18 mouse cellular contexts compared by ENCODE assay signal in the genomic region with DNA sequence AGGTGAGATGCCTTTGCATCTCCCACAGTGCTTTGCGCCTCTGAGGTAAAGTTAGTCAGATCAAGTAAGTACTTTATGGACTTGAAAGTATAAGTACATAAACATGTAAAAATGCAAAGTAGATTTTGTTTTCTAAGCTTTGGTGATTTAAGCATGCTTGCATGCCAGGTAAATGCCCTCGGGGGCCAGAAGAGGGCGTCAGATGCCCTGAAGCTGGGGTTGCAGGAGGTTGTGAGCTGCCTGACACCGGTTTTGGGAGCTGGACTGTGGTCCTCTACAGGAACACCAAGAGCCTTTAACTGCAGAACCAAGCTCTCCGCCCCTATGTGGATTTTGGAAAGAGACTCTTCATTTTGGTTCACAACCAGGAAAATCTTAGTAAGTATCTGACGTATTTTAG.
DNase-seq lines count a peak whose midpoint lies in the region; ATAC-seq and TF ChIP-seq lines count a peak whose summit lies in the region.
"Had no signal": no experiment of that assay in that cellular context is flagged by ENCODE, and none has a peak within 500 bp of the region (broad histone marks: within the 10 kb centered on the region; RNA-seq: fewer than 3 reads in every experiment).

No protein-coding gene starts in this region.

- TF ChIP-seq CTCF in kidney, postnatal 0 days (IDR thresholded peaks at IDR 0.05; ENCODE audit: low read depth): peak; percentile 30; the same call in 1 of the 2 replicates

- 83% methylated on average over 6 of the region's 6 CpGs for WGBS in embryonic facial prominence, embryonic 15.5 days
- WGBS in embryonic facial prominence, embryonic 10.5 days: 89% methylated on average over 6 of the region's 6 CpGs
- WGBS in kidney, postnatal 0 days: 92% methylated on average over 6 of the region's 6 CpGs
- WGBS in kidney, embryonic 15.5 days: 87% methylated on average over 6 of the region's 6 CpGs
- WGBS in midbrain, embryonic 10.5 days: 92% methylated on average over 6 of the region's 6 CpGs
- WGBS in midbrain, embryonic 14.5 days: 93% methylated on average over 6 of the region's 6 CpGs

- no peaks in the 10 kb centered on the region for H3K27me3 ChIP-seq in embryonic facial prominence, embryonic 15.5 days
- H3K27me3 ChIP-seq in embryonic facial prominence, embryonic 10.5 days (replicated peaks; ENCODE audit: low read depth, poor library complexity, severe bottlenecking): no peaks in the 10 kb centered on the region
- H3K27me3 ChIP-seq in kidney, postnatal 0 days (ENCODE audit: insufficient read depth, low read length): no peaks in the 10 kb centered on the region
- H3K27me3 ChIP-seq in kidney, embryonic 15.5 days: no peaks in the 10 kb centered on the region
- H3K27me3 ChIP-seq in midbrain, embryonic 10.5 days (ENCODE audit: low read depth, poor library complexity, severe bottlenecking): no peaks in the 10 kb centered on the region
- H3K27me3 ChIP-seq in midbrain, embryonic 14.5 days (ENCODE audit: control insufficient read depth, insufficient read depth, low read length): no peaks in the 10 kb centered on the region
- H3K27me3 ChIP-seq: heart, embryonic 13.5 days; megakaryocyte, embryonic 14.5 days; stomach, embryonic 15.5 days had no signal

- H3K9me3 ChIP-seq in embryonic facial prominence, embryonic 15.5 days (replicated peaks): no peaks in the 10 kb centered on the region
- no peaks in the 10 kb centered on the region for H3K9me3 ChIP-seq in embryonic facial prominence, embryonic 10.5 days
- no peaks in the 10 kb centered on the region for H3K9me3 ChIP-seq in kidney, postnatal 0 days (replicated peaks; ENCODE audit: low read length)
- no peaks in the 10 kb centered on the region for H3K9me3 ChIP-seq in kidney, embryonic 15.5 days (replicated peaks)
- H3K9me3 ChIP-seq in midbrain, embryonic 10.5 days (replicated peaks): no peaks in the 10 kb centered on the region
- peaks cover 2% of the 10 kb centered on the region; the same call in 1 of the 2 replicates for H3K9me3 ChIP-seq in midbrain, embryonic 14.5 days (ENCODE audit: control insufficient read depth, low read length)
- H3K9me3 ChIP-seq: stomach, embryonic 15.5 days had no signal

- peaks cover 20% of the 10 kb centered on the region for H3K4me1 ChIP-seq in embryonic facial prominence, embryonic 15.5 days
- peaks cover 7% of the 10 kb centered on the region; the same call in 1 of the 2 replicates for H3K4me1 ChIP-seq in embryonic facial prominence, embryonic 10.5 days
- no peaks in the 10 kb centered on the region for H3K4me1 ChIP-seq in kidney, postnatal 0 days (replicated peaks; ENCODE audit: insufficient read depth, low read length)
- H3K4me1 ChIP-seq in kidney, embryonic 15.5 days: peaks cover 18% of the 10 kb centered on the region
- no peaks in the 10 kb centered on the region for H3K4me1 ChIP-seq in midbrain, embryonic 10.5 days
- no peaks in the 10 kb centered on the region for H3K4me1 ChIP-seq in midbrain, embryonic 14.5 days (ENCODE audit: control insufficient read depth, insufficient read depth, low read length)
- H3K4me1 ChIP-seq: megakaryocyte, embryonic 14.5 days; stomach, embryonic 15.5 days had no signal

- no peak overlapping the region for H3K9ac ChIP-seq in embryonic facial prominence, embryonic 15.5 days
- no peak overlapping the region for H3K9ac ChIP-seq in kidney, postnatal 0 days (ENCODE audit: low read depth, low read length)
- H3K9ac ChIP-seq in kidney, embryonic 15.5 days: no peak overlapping the region
- H3K9ac ChIP-seq in midbrain, embryonic 14.5 days (replicated peaks; ENCODE audit: low read length): no peak overlapping the region
- H3K9ac ChIP-seq: heart, embryonic 13.5 days; liver, postnatal 0 days; stomach, embryonic 15.5 days had no signal

- H3K4me3 ChIP-seq in embryonic facial prominence, embryonic 15.5 days (replicated peaks): no peak overlapping the region
- no peak overlapping the region for H3K4me3 ChIP-seq in embryonic facial prominence, embryonic 10.5 days
- no peak overlapping the region for H3K4me3 ChIP-seq in kidney, postnatal 0 days (replicated peaks; ENCODE audit: low read depth, low read length)
- H3K4me3 ChIP-seq in kidney, embryonic 15.5 days (replicated peaks): no peak overlapping the region
- H3K4me3 ChIP-seq in midbrain, embryonic 10.5 days: no peak overlapping the region
- no peak overlapping the region for H3K4me3 ChIP-seq in midbrain, embryonic 14.5 days (replicated peaks; ENCODE audit: low read depth, low read length)
- H3K4me3 ChIP-seq: heart, embryonic 13.5 days; megakaryocyte, embryonic 14.5 days; stomach, embryonic 15.5 days had no signal

- H3K27ac ChIP-seq in embryonic facial prominence, embryonic 15.5 days (replicated peaks): peak overlapping the region; percentile 36; the same call in 1 of the 2 replicates
- H3K27ac ChIP-seq in embryonic facial prominence, embryonic 10.5 days (replicated peaks): no peak overlapping the region
- no peak overlapping the region for H3K27ac ChIP-seq in kidney, postnatal 0 days
- no peak overlapping the region for H3K27ac ChIP-seq in kidney, embryonic 15.5 days
- H3K27ac ChIP-seq in midbrain, embryonic 10.5 days (replicated peaks): no peak overlapping the region
- no peak overlapping the region for H3K27ac ChIP-seq in midbrain, embryonic 14.5 days (replicated peaks; ENCODE audit: low read depth, low read length)
- H3K27ac ChIP-seq: heart, embryonic 13.5 days; stomach, embryonic 15.5 days had no signal

- no peak for ATAC-seq in embryonic facial prominence, embryonic 15.5 days (ENCODE audit: insufficient number of reproducible peaks, low FRiP score, low TSS enrichment, low read depth)
- ATAC-seq in kidney, postnatal 0 days (replicated peaks; ENCODE audit: low FRiP score, low read depth): no peak
- ATAC-seq in kidney, embryonic 15.5 days (replicated peaks; ENCODE audit: low FRiP score): no peak
- ATAC-seq in midbrain, embryonic 14.5 days (ENCODE audit: low FRiP score, low TSS enrichment): no peak
- ATAC-seq: CD4-positive, CD25-positive, alpha-beta regulatory T cell, adult 4 months; liver, postnatal 0 days had no signal

- DNase-seq in embryonic facial prominence, embryonic 10.5 days (ENCODE audit: low spot score): no peak
- DNase-seq in kidney, postnatal 0 days (ENCODE audit: low spot score): no peak
- DNase-seq in midbrain, embryonic 10.5 days (ENCODE audit: low spot score): peak; percentile 9
- DNase-seq in midbrain, embryonic 14.5 days: no peak
- DNase-seq in testis, postnatal 10 days (ENCODE audit: low spot score): peak; percentile 38
- no peak for DNase-seq in ovary, postnatal 36 days (ENCODE audit: low spot score)
- DNase-seq: adrenal gland, postnatal 25 days; cerebellum, adult 9-10 months; gastrocnemius, postnatal 14 days; heart, postnatal 4 days; liver; liver, postnatal 0 days had no signal

- no peak overlapping the region for H3K4me2 ChIP-seq in embryonic facial prominence, embryonic 15.5 days (replicated peaks)
- no peak overlapping the region for H3K4me2 ChIP-seq in kidney, postnatal 0 days (ENCODE audit: low read length)
- no peak overlapping the region for H3K4me2 ChIP-seq in kidney, embryonic 15.5 days
- H3K4me2 ChIP-seq in midbrain, embryonic 14.5 days (ENCODE audit: low read length): no peak overlapping the region
- H3K4me2 ChIP-seq: heart, embryonic 13.5 days; stomach, embryonic 15.5 days had no signal

- no peaks in the 10 kb centered on the region for H3K36me3 ChIP-seq in embryonic facial prominence, embryonic 15.5 days
- no peaks in the 10 kb centered on the region for H3K36me3 ChIP-seq in embryonic facial prominence, embryonic 10.5 days (replicated peaks)
- no peaks in the 10 kb centered on the region for H3K36me3 ChIP-seq in kidney, postnatal 0 days (ENCODE audit: insufficient read depth, low read length)
- 0 out of 2 replicates have a peak, but pooled peaks cover 3% of the 10 kb centered on the region for H3K36me3 ChIP-seq in kidney, embryonic 15.5 days
- H3K36me3 ChIP-seq in midbrain, embryonic 10.5 days: no peaks in the 10 kb centered on the region
- no peaks in the 10 kb centered on the region for H3K36me3 ChIP-seq in midbrain, embryonic 14.5 days (ENCODE audit: control insufficient read depth, insufficient read depth, low read length)
- H3K36me3 ChIP-seq: stomach, embryonic 15.5 days had no signal

Comparison
In these comparisons a context has a peak if more than half of its experiments do, and no peak if none do; other contexts are left out.
1. DNase-seq: peak in midbrain, embryonic 10.5 days (single experiment) and testis, postnatal 10 days (single experiment); none in embryonic facial prominence, embryonic 10.5 days (single experiment), kidney, postnatal 0 days (single experiment), midbrain, embryonic 14.5 days (single experiment) and ovary, postnatal 36 days (single experiment).